Mouse (Mus musculus) neural tube, embryonic 11.5 days (tissue): ENCODE measurements around the gene Tigd2. TPM values are rescaled to one million over a fixed set of nuclear protein-coding genes. Genes with fewer than 3 reads are reported as not detected.
"Not testable (repeated sequence)": the region's sequence is repeated elsewhere in the genome, so short reads cannot be mapped to it uniquely, and the experiment has no call there.

Experiments
- ATAC-seq: fragments of 200-750 bp; cut with Nextera tagmentation; 2 replicates; pipeline ENCODE4 v1.8.0; 2017; ENCODE audit warnings: moderate number of reproducible peaks, mild to moderate bottlenecking, moderate TSS enrichment, moderate library complexity; ENCODE audit not compliant: insufficient read depth, low FRiP score, low TSS enrichment
- DNase-seq: peaks from one replicate; pipeline ENCODE4 v3.0.0-alpha.2; 2015; ENCODE audit warnings: low spot score
- H3K27ac ChIP-seq: fragments of 300-500 bp; sonication (generic); 2 replicates; pipeline ENCODE4 v1.5.1; 2014; ENCODE audit warnings: low read depth, mild to moderate bottlenecking, low read length
- H3K27me3 ChIP-seq: fragments of 300-500 bp; sonication (generic); 2 replicates; pipeline ENCODE4 v1.6.1; 2014; ENCODE audit warnings: mild to moderate bottlenecking, low read length, mixed read lengths; ENCODE audit not compliant: control insufficient read depth, insufficient read depth
- H3K36me3 ChIP-seq: fragments of 300-500 bp; sonication (generic); 2 replicates; pipeline ENCODE4 v1.6.1; 2014; ENCODE audit warnings: mild to moderate bottlenecking, low read length, moderate library complexity, mixed read lengths; ENCODE audit not compliant: control insufficient read depth, insufficient read depth
- H3K4me1 ChIP-seq: fragments of 300-500 bp; sonication (generic); 2 replicates; pipeline ENCODE4 v1.6.1; 2014; ENCODE audit warnings: low read length, mixed read lengths; ENCODE audit not compliant: control insufficient read depth, insufficient read depth
- H3K4me2 ChIP-seq: fragments of 300-500 bp; sonication (generic); 2 replicates; pipeline ENCODE4 v1.6.1; 2014; ENCODE audit warnings: low read depth, mild to moderate bottlenecking, moderate library complexity
- H3K4me3 ChIP-seq: fragments of 300-500 bp; sonication (generic); 2 replicates; pipeline ENCODE4 v1.5.1; 2014; ENCODE audit warnings: low read depth, low read length
- H3K9ac ChIP-seq: fragments of 300-500 bp; sonication (generic); 2 replicates; pipeline ENCODE4 v1.6.1; 2014; ENCODE audit warnings: mild to moderate bottlenecking, low read length
- H3K9me3 ChIP-seq: fragments of 300-500 bp; sonication (generic); 2 replicates; pipeline ENCODE4 v1.6.1; 2016; ENCODE audit warnings: low read length; ENCODE audit not compliant: control insufficient read depth
- WGBS: fragments of 180-500 bp; shearing (Covaris S2); extraction: QIAGEN DNeasy Blood & Tissue Kit; methylation state at CpG from one replicate; pipeline ENCODE4 v1.1.7; 2014; 5-methylcytosine and 5-hydroxymethylcytosine counted together
- polyA plus RNA-seq: library from polyadenylated mRNA; unstranded; fragments of >200 nt; fragmentation: Nextera tagmentation; extraction: Ambion mirVana; gene quantifications from 2 replicates; pipeline ENCODE4 v1.2.1, GENCODE M21; 2014

Tigd2 gene
- polyA plus RNA-seq, 1 experiment from 2014 or later = 11.1 TPM

DNA sequence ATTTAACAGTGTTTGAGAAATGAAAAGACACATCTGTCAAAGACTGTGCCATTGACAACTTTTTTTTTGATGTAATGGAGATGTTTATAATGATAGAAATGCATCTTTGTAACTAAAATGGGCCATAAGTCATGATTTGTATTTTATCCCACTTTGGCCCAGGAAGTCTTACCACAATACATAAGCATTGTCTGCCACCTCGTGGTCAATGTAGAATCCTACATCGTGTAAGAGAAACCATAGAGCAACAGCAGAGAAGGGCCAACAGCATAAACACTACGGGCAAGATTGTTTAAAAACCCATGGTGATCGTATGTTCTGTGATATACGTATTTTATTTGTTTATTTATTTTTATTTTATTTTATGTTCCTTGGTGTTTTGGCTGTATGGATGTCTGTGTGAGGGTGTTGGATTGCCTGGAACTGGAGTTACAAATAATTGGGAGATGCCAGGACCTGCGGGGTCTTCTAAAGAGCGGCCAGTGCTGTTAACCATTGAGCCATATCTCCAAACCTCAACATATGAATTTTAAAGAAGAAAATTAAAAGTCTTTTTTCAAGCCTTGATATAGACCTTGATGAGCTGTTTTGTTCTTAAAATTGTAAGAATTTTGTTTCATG lies 28.2 kb upstream of the Tigd2 start:
- WGBS = 49% methylated on average over 7 of the region's 7 CpGs
- ATAC-seq = peak; percentile 77

GRCm38 (mm10) chr6:59185010-59185699 lies 23.5 kb upstream of the Tigd2 start:
- Histone ChIP-seq H3K9me3 (no peaks in the 10 kb centered on the region), H3K27ac (no peak overlapping the region), H3K27me3 (no peaks in the 10 kb centered on the region), H3K4me3 (no peak overlapping the region), H3K4me1 (no peaks in the 10 kb centered on the region), H3K4me2 (no peak overlapping the region), H3K36me3 (no peaks in the 10 kb centered on the region), H3K9ac (no peak overlapping the region)
- DNase-seq (no peak), ATAC-seq (no peak)
- 85% methylated on average over 13 of the region's 13 CpGs for WGBS

More for the DNA sequence above, 28.2 kb upstream of the Tigd2 start:
- H3K27me3 ChIP-seq = no peaks in the 10 kb centered on the region
- H3K4me2 ChIP-seq = no peak overlapping the region
- no peaks in the 10 kb centered on the region for H3K4me1 ChIP-seq
- no peak overlapping the region for H3K4me3 ChIP-seq
- no peaks in the 10 kb centered on the region for H3K36me3 ChIP-seq
- DNase-seq = peak; percentile 64
- no peak overlapping the region for H3K27ac ChIP-seq
- no peaks in the 10 kb centered on the region for H3K9me3 ChIP-seq
- H3K9ac ChIP-seq = no peak overlapping the region

GRCm38 (mm10) chr6:59190006-59190405 lies 18.7 kb upstream of the Tigd2 start:
- H3K4me2 ChIP-seq = no peak overlapping the region
- DNase-seq = no peak
- no peak overlapping the region for H3K27ac ChIP-seq
- H3K9ac ChIP-seq = no peak overlapping the region
- WGBS = 76% methylated on average over 1 of the region's 1 CpGs
- no peaks in the 10 kb centered on the region for H3K4me1 ChIP-seq
- no peak overlapping the region for H3K4me3 ChIP-seq
- H3K36me3 ChIP-seq = no peaks in the 10 kb centered on the region
- H3K9me3 ChIP-seq = no peaks in the 10 kb centered on the region
- H3K27me3 ChIP-seq = no peaks in the 10 kb centered on the region
- ATAC-seq = no peak

DNA sequence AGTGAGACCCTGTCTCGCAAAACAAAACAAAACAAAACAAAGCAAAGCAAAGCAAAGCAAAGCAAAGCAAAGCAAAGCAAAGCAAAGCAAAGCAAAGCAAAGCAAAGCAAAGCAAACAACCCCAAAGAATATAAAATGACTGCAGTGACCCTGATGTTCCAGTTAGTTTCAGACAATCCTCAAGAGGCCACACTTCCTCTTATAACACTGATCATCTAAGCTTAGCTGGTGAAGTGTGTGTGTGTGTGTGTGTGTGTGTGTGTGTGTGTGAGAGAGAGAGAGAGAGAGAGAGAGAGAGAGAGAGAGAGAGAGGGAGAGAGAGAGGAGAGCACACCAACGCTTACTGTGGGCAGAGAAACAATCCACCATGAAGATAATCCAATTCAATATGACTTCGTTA lies 14.2 kb upstream of the Tigd2 start:
- not testable (repeated sequence) for H3K4me1 ChIP-seq, ATAC-seq, H3K4me3 ChIP-seq, H3K36me3 ChIP-seq, H3K4me2 ChIP-seq, DNase-seq, H3K27me3 ChIP-seq, H3K9ac ChIP-seq, H3K9me3 ChIP-seq, H3K27ac ChIP-seq
- WGBS = 80% methylated on average over 3 of the region's 3 CpGs

DNA sequence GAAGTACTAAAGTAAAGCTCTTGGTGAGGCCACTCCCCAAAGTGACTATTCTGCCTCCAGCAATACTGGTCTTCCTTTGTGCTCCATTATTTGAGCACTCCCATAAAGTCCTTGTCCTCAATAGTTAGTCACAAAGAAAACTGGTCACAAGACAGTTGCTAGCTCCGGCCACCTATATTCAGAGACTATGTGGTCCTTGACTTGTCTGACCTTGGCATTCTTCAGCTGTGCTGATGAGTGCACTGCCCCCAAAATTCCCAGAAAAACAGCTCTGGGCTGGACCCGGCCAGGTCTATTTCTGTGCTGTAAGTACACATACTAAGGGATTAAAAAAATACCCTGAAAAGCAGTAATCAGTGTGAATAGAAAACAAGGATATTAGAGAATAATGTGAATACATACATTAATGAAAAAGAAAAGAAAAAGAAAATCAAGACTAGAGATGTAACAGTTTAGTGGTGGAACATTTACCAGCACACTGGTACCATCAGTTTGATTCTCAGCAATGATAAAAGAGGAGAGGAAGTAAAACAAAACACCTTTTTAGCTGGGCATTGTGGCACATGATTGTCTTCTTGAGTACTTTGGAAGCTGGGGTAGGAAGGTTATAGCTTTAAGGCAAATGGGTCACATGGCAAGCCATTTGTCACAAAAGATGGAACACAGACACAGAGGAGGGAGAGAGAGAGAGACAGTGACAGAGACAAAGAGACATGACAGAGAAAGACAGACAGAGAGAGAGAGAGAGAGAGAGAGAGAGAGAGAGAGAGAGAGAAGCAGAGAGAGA lies 12.6 kb upstream of the Tigd2 start:
- Histone ChIP-seq H3K36me3 (no peaks in the 10 kb centered on the region), H3K4me1 (no peaks in the 10 kb centered on the region; the same call in 1 of the 2 replicates), H3K9me3 (no peaks in the 10 kb centered on the region), H3K27me3 (no peaks in the 10 kb centered on the region), H3K9ac (no peak overlapping the region), H3K27ac (no peak overlapping the region), H3K4me2 (no peak overlapping the region), H3K4me3 (no peak overlapping the region)
- no peak for DNase-seq
- 38% methylated on average over 2 of the region's 2 CpGs for WGBS
- no peak for ATAC-seq

- Histone ChIP-seq H3K9ac (no peak overlapping the region), H3K4me2 (no peak overlapping the region), H3K36me3 (no peaks in the 10 kb centered on the region), H3K4me1 (no peaks in the 10 kb centered on the region; the same call in 1 of the 2 replicates), H3K4me3 (no peak overlapping the region), H3K27ac (no peak overlapping the region), H3K27me3 (no peaks in the 10 kb centered on the region), H3K9me3 (no peaks in the 10 kb centered on the region)
- ATAC-seq = no peak
- DNase-seq = no peak
These were observed 11.9 kb upstream of the Tigd2 start for GRCm38 (mm10) chr6:59196746-59197145.

DNA sequence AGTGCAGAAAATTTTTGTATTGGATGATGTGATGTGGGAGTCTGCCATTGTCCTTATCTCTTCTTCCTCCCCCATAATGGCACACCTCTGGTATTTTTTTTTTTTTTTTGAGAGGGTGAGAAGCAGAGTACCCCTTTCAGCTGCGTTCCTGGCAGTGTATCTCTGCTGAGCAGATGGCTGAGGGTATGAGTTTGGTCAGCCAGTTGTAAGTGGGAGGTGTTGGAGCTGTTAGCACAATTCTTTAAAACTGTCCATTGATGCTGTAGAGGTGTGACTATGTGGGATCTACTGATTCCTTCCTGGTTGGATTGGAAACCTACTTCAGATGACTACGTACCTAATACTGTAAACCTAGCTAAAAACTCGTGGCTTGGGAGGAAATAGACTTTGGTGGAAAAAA lies 10.3 kb upstream of the Tigd2 start:
- Histone ChIP-seq H3K9ac (no peak overlapping the region), H3K4me1 (no peaks in the 10 kb centered on the region; the same call in 1 of the 2 replicates), H3K4me2 (no peak overlapping the region), H3K9me3 (no peaks in the 10 kb centered on the region), H3K27ac (no peak overlapping the region), H3K27me3 (no peaks in the 10 kb centered on the region), H3K36me3 (no peaks in the 10 kb centered on the region), H3K4me3 (no peak overlapping the region)
- WGBS = 86% methylated on average over 3 of the region's 3 CpGs
- ATAC-seq (no peak), DNase-seq (no peak)

DNA sequence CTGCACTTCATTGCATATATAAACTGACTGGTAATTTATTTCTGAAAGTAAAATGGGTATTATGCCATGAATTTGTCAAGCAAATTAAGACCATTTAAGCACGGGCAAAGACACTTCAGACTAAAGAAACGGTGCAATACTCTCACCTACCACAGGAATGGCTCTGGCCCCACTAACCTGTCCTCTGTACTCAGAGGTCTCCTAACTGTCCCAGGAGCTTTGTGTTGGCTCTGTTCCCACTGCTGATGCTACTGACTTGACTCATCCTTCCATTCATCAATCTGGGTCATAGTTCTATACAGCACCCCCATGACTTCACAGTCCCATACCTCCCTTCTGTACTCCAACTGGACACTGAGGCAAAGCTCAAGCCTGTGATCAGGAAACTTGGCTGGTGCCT lies 9.6 kb upstream of the Tigd2 start:
- 82% methylated on average over 2 of the region's 2 CpGs for WGBS
- Histone ChIP-seq H3K9me3 (no peaks in the 10 kb centered on the region), H3K27ac (no peak overlapping the region), H3K4me3 (no peak overlapping the region), H3K9ac (no peak overlapping the region), H3K4me2 (no peak overlapping the region), H3K4me1 (no peaks in the 10 kb centered on the region; the same call in 1 of the 2 replicates), H3K36me3 (no peaks in the 10 kb centered on the region), H3K27me3 (no peaks in the 10 kb centered on the region)
- ATAC-seq (no peak), DNase-seq (no peak)
